Mouse (Mus musculus): ENCODE results near the gene S1pr2. TPM values are rescaled to one million over a fixed set of nuclear protein-coding genes. Genes with fewer than 3 reads are reported as not detected.
A peak's percentile ranks its signal among the peaks of the same experiment; 100 is the strongest.

Gene S1pr2
- polyA plus RNA-seq (2015; fragmentation: Nextera tagmentation; extraction: Ambion mirVana) = 6.8 and 10.3 TPM in 2 replicates

GRCm38 (mm10) chr9:20976216-20976960 is at the start of gene S1pr2:
S1pr2 (minus strand) TSS chr9:20976781.
- H3K27ac ChIP-seq = 0 out of 2 replicates have a peak within 1 kb of the TSS, but pooled peaks have one; percentile 37
- WGBS = under 1% methylated on average over 46 of the region's 47 CpGs
- H3K9me3 ChIP-seq (replicated peaks) = no peaks in the 10 kb centered on the region

GRCm38 (mm10) chr9:21025258-21025810 is 48.8 kb upstream of the S1pr2 start:
- H3K36me3 ChIP-seq (ENCODE audit: poor library complexity, severe bottlenecking) = no peaks in the 10 kb centered on the region
- H3K27me3 ChIP-seq = peaks cover 55% of the 10 kb centered on the region
- WGBS = 76% methylated on average over 19 of the region's 19 CpGs
- no peaks in the 10 kb centered on the region for H3K9me3 ChIP-seq (replicated peaks)
- no peak overlapping the region for H3K4me2 ChIP-seq
- H3K4me1 ChIP-seq = peaks cover 14% of the 10 kb centered on the region
- no peak overlapping the region for H3K4me3 ChIP-seq
- ATAC-seq = no peak
- no peak overlapping the region for H3K27ac ChIP-seq
- no peak overlapping the region for H3K9ac ChIP-seq

More at GRCm38 (mm10) chr9:20976216-20976960, at the start of gene S1pr2:
- ATAC-seq = peak; percentile 77
- H3K4me1 ChIP-seq = peaks cover 26% of the 10 kb centered on the region
- no peaks in the 10 kb centered on the region for H3K36me3 ChIP-seq (ENCODE audit: poor library complexity, severe bottlenecking)
- H3K4me3 ChIP-seq = peak within 1 kb of the TSS; percentile 74
- peaks cover 5% of the 10 kb centered on the region; the same call in 1 of the 2 replicates for H3K27me3 ChIP-seq
- peak within 1 kb of the TSS; percentile 97 for H3K4me2 ChIP-seq
- peak within 1 kb of the TSS; percentile 75 for H3K9ac ChIP-seq

GRCm38 (mm10) chr9:21022726-21023125 is 46.1 kb upstream of the S1pr2 start:
- Histone ChIP-seq H3K4me2 (no peak overlapping the region), H3K27me3 (peaks cover 44% of the 10 kb centered on the region), H3K9me3 (replicated peaks) (no peaks in the 10 kb centered on the region), H3K9ac (no peak overlapping the region), H3K36me3 (ENCODE audit: poor library complexity, severe bottlenecking) (no peaks in the 10 kb centered on the region), H3K27ac (no peak overlapping the region), H3K4me3 (no peak overlapping the region), H3K4me1 (no peaks in the 10 kb centered on the region)
- ATAC-seq = no peak
- 84% methylated on average over 1 of the region's 1 CpGs for whole genome bisulfite sequencing

GRCm38 (mm10) chr9:21022288-21022687 is 45.7 kb upstream of the S1pr2 start:
- no peak overlapping the region for H3K9ac ChIP-seq
- ATAC-seq = no peak
- no peak overlapping the region for H3K4me3 ChIP-seq
- H3K9me3 ChIP-seq (replicated peaks) = no peaks in the 10 kb centered on the region
- no peak overlapping the region for H3K4me2 ChIP-seq
- H3K4me1 ChIP-seq = no peaks in the 10 kb centered on the region
- peaks cover 45% of the 10 kb centered on the region for H3K27me3 ChIP-seq
- H3K27ac ChIP-seq = no peak overlapping the region
- 61% methylated on average over 6 of the region's 6 CpGs for WGBS
- H3K36me3 ChIP-seq (ENCODE audit: poor library complexity, severe bottlenecking) = no peaks in the 10 kb centered on the region

- Histone ChIP-seq H3K36me3 (ENCODE audit: poor library complexity, severe bottlenecking) (no peaks in the 10 kb centered on the region), H3K4me3 (no peak overlapping the region), H3K9ac (no peak overlapping the region), H3K4me2 (no peak overlapping the region), H3K27ac (no peak overlapping the region), H3K4me1 (no peaks in the 10 kb centered on the region), H3K9me3 (replicated peaks) (no peaks in the 10 kb centered on the region), H3K27me3 (peaks cover 45% of the 10 kb centered on the region)
- 77% methylated on average over 3 of the region's 3 CpGs for whole genome bisulfite sequencing
- ATAC-seq = no peak
Observed at GRCm38 (mm10) chr9:21021363-21021762, 44.8 kb upstream of the S1pr2 start.

GRCm38 (mm10) chr9:21018600-21018999 is 42.0 kb upstream of the S1pr2 start:
- Histone ChIP-seq H3K9me3 (replicated peaks) (no peaks in the 10 kb centered on the region), H3K4me2 (no peak overlapping the region), H3K4me1 (peaks cover 10% of the 10 kb centered on the region), H3K27ac (no peak overlapping the region), H3K27me3 (peaks cover 62% of the 10 kb centered on the region), H3K9ac (no peak overlapping the region), H3K4me3 (no peak overlapping the region), H3K36me3 (ENCODE audit: poor library complexity, severe bottlenecking) (no peaks in the 10 kb centered on the region)
- ATAC-seq = no peak
- WGBS = 77% methylated on average over 2 of the region's 2 CpGs

- Histone ChIP-seq H3K27ac (no peak overlapping the region), H3K9ac (no peak overlapping the region), H3K36me3 (ENCODE audit: poor library complexity, severe bottlenecking) (no peaks in the 10 kb centered on the region), H3K4me2 (no peak overlapping the region), H3K4me1 (peaks cover 10% of the 10 kb centered on the region), H3K9me3 (replicated peaks) (no peaks in the 10 kb centered on the region), H3K4me3 (no peak overlapping the region), H3K27me3 (peaks cover 73% of the 10 kb centered on the region)
- 45% methylated on average over 4 of the region's 4 CpGs for whole genome bisulfite sequencing
- no peak for ATAC-seq
Observed at GRCm38 (mm10) chr9:21017177-21017575, 40.6 kb upstream of the S1pr2 start.

GRCm38 (mm10) chr9:21016331-21017176 is 40.0 kb upstream of the S1pr2 start:
- H3K4me2 ChIP-seq = no peak overlapping the region
- H3K36me3 ChIP-seq (ENCODE audit: poor library complexity, severe bottlenecking) = no peaks in the 10 kb centered on the region
- no peak for ATAC-seq
- whole genome bisulfite sequencing = 5% methylated on average over 17 of the region's 17 CpGs
- peaks cover 74% of the 10 kb centered on the region for H3K27me3 ChIP-seq
- peak overlapping the region; percentile 15 for H3K4me3 ChIP-seq
- H3K9ac ChIP-seq = no peak overlapping the region
- H3K9me3 ChIP-seq (replicated peaks) = no peaks in the 10 kb centered on the region
- H3K27ac ChIP-seq = no peak overlapping the region
- peaks cover 10% of the 10 kb centered on the region for H3K4me1 ChIP-seq

- no peaks in the 10 kb centered on the region for H3K36me3 ChIP-seq (ENCODE audit: poor library complexity, severe bottlenecking)
- peak within 1 kb of the TSS; percentile 15 for H3K4me3 ChIP-seq
- no peaks in the 10 kb centered on the region for H3K9me3 ChIP-seq (replicated peaks)
- ATAC-seq = no peak
- peaks cover 74% of the 10 kb centered on the region for H3K27me3 ChIP-seq
- H3K4me1 ChIP-seq = peaks cover 10% of the 10 kb centered on the region
- WGBS = under 1% methylated on average over 28 of the region's 30 CpGs
- peak within 1 kb of the TSS; percentile 49; the same call in 1 of the 2 replicates for H3K9ac ChIP-seq
- H3K27ac ChIP-seq = no peak within 1 kb of the TSS
- H3K4me2 ChIP-seq = peak within 1 kb of the TSS; percentile 40
Observed at GRCm38 (mm10) chr9:21015571-21016130, 39.1 kb upstream of the S1pr2 start, which contains the start of gene Icam1. Icam1 (plus strand) TSS chr9:21015985.

- Histone ChIP-seq H3K4me2 (peak overlapping the region; percentile 40), H3K9ac (peak overlapping the region; percentile 49; the same call in 1 of the 2 replicates), H3K27me3 (peaks cover 72% of the 10 kb centered on the region), H3K36me3 (ENCODE audit: poor library complexity, severe bottlenecking) (no peaks in the 10 kb centered on the region), H3K9me3 (replicated peaks) (no peaks in the 10 kb centered on the region), H3K27ac (no peak overlapping the region), H3K4me3 (peak overlapping the region; percentile 15), H3K4me1 (peaks cover 10% of the 10 kb centered on the region)
- WGBS = 5% methylated on average over 29 of the region's 29 CpGs
- ATAC-seq = no peak
Observed at GRCm38 (mm10) chr9:21014691-21015570, 38.4 kb upstream of the S1pr2 start.

GRCm38 (mm10) chr9:21012368-21012767 is 35.8 kb upstream of the S1pr2 start:
- Histone ChIP-seq H3K4me3 (no peak overlapping the region), H3K4me1 (peaks cover 10% of the 10 kb centered on the region), H3K4me2 (no peak overlapping the region), H3K27ac (no peak overlapping the region), H3K9me3 (replicated peaks) (no peaks in the 10 kb centered on the region), H3K27me3 (peaks cover 53% of the 10 kb centered on the region), H3K36me3 (ENCODE audit: poor library complexity, severe bottlenecking) (peaks cover 23% of the 10 kb centered on the region), H3K9ac (no peak overlapping the region)
- ATAC-seq = no peak
- WGBS = 52% methylated on average over 1 of the region's 1 CpGs

All from forebrain, embryonic 13.5 days (tissue).